Mouse (Mus musculus) hindbrain, embryonic 11.5 days (tissue): ENCODE measurements at regions not wholly inside any gene's neighbourhood (a gene's known extent, or its start where the extent isn't known, plus 50 kb on each side); places are given as distances from the start of the nearest gene placed in this dataset.

Source experiments
- ATAC-seq: fragments of 200-750 bp; cut with Nextera tagmentation; 2 replicates; pipeline ENCODE4 v1.8.0; 2017; ENCODE audit warnings: mild to moderate bottlenecking, moderate TSS enrichment, moderate library complexity; ENCODE audit not compliant: low FRiP score
- DNase-seq: peaks from one replicate; pipeline ENCODE4 v3.0.0-alpha.2; 2015; ENCODE audit warnings: low spot score
- H3K27ac ChIP-seq: fragments of 300-500 bp; sonication (generic); 2 replicates; pipeline ENCODE4 v1.5.1; 2014; ENCODE audit warnings: mild to moderate bottlenecking, low read depth, low read length
- H3K27me3 ChIP-seq: fragments of 300-500 bp; sonication (generic); 2 replicates; pipeline ENCODE4 v1.6.1; 2014; ENCODE audit warnings: mild to moderate bottlenecking, low read length, moderate library complexity, mixed read lengths; ENCODE audit not compliant: control insufficient read depth, insufficient read depth
- H3K36me3 ChIP-seq: fragments of 300-500 bp; sonication (generic); 2 replicates; pipeline ENCODE4 v1.6.1; 2014; ENCODE audit warnings: mild to moderate bottlenecking, low read length, moderate library complexity, mixed read lengths; ENCODE audit not compliant: control insufficient read depth, insufficient read depth
- H3K4me1 ChIP-seq: fragments of 300-500 bp; sonication (generic); replicated peaks from 2 replicates; pipeline ENCODE4 v1.6.1; 2014; ENCODE audit warnings: low read length, mixed read lengths; ENCODE audit not compliant: control insufficient read depth, insufficient read depth
- H3K4me2 ChIP-seq: fragments of 300-500 bp; sonication (generic); replicated peaks from 2 replicates; pipeline ENCODE4 v1.6.1; 2014; ENCODE audit warnings: mild to moderate bottlenecking, low read depth, low read length
- H3K4me3 ChIP-seq: fragments of 300-500 bp; sonication (generic); 2 replicates; pipeline ENCODE4 v1.5.1; 2014; ENCODE audit warnings: low read depth, low read length
- H3K9ac ChIP-seq: fragments of 300-500 bp; sonication (generic); 2 replicates; pipeline ENCODE4 v1.6.1; 2014; ENCODE audit warnings: low read depth, low read length
- H3K9me3 ChIP-seq: fragments of 300-500 bp; sonication (generic); 2 replicates; pipeline ENCODE4 v1.6.1; 2016; ENCODE audit warnings: low read length; ENCODE audit not compliant: control insufficient read depth
- WGBS: fragments of 180-500 bp; shearing (Covaris S2); extraction: QIAGEN DNeasy Blood & Tissue Kit; methylation state at CpG from one replicate; pipeline ENCODE4 v1.1.7; 2014; 5-methylcytosine and 5-hydroxymethylcytosine counted together

DNA sequence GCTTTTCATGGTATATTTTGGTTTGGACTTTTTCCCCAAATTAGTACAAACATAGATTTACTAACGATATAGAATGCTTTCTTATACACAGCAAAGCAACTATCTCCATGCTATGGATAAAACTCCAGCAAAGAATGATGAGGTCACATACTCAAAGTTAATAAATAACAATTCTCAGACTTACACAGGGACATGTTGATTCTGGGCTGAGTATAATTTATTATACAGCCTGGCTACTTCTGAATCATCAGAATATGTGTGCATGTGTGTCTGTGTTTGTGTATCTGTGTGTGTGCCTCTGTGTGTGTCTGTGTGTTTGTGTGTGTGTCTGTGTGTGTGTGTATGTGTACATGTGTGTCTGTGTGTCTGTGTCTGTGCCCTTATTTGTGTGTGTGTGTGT lies 314.1 kb upstream of the N6amt1 start:
- Histone ChIP-seq H3K27me3 (no peaks in the 10 kb centered on the region), H3K4me3 (no peak overlapping the region), H3K4me2 (no peak overlapping the region), H3K36me3 (no peaks in the 10 kb centered on the region), H3K9ac (no peak overlapping the region), H3K27ac (no peak overlapping the region), H3K9me3 (no peaks in the 10 kb centered on the region), H3K4me1 (no peaks in the 10 kb centered on the region)
- no peak for ATAC-seq
- DNase-seq = no peak
- 89% methylated on average over 1 of the region's 1 CpGs for WGBS

DNA sequence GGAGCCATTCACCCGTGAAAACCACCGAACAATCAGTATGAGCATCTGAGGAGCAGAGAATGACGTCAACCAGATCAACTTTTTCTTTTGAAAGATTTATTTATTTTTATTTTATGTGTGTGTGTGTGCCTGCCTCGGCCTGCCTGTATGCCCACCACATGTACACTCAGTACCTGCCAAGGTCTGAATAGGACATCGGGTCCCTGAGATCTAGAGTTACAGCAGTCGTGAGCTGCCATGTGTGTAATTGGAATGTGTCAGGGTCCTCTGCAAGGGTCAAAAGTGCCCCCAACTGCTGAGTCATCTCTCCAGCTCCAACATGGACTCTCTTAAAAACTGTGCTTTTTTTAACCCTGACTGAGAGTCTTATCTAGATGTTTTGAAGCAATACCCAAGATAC lies 316.9 kb upstream of the N6amt1 start:
- Histone ChIP-seq H3K27me3 (no peaks in the 10 kb centered on the region), H3K4me3 (no peak overlapping the region), H3K4me2 (no peak overlapping the region), H3K36me3 (no peaks in the 10 kb centered on the region), H3K27ac (no peak overlapping the region), H3K9ac (no peak overlapping the region), H3K4me1 (no peaks in the 10 kb centered on the region), H3K9me3 (no peaks in the 10 kb centered on the region)
- WGBS = 79% methylated on average over 6 of the region's 6 CpGs
- no peak for DNase-seq
- no peak for ATAC-seq

DNA sequence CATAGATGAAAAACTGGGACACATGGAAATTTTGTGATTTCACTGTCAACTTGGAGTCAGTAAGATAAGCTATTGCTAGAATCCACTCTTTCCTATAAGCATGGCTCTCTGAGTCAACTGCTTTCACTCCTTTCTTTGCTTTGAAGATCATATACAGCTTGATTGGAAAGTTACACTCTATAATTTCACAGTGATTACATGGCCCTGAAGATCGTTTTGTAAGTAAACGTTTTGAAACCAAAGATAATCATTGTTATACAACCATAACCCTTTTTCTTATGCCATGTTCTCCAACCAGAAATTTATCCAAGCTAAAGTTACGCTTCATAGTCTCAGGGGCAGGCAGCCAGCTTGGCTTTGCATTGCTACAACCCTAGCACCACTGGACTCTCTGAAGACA lies 322.1 kb upstream of the N6amt1 start:
- Histone ChIP-seq H3K4me3 (no peak overlapping the region), H3K9me3 (no peaks in the 10 kb centered on the region), H3K27me3 (no peaks in the 10 kb centered on the region), H3K9ac (no peak overlapping the region), H3K36me3 (no peaks in the 10 kb centered on the region), H3K4me1 (no peaks in the 10 kb centered on the region), H3K27ac (no peak overlapping the region), H3K4me2 (no peak overlapping the region)
- WGBS = 79% methylated on average over 3 of the region's 3 CpGs
- no peak for DNase-seq
- ATAC-seq = no peak

DNA sequence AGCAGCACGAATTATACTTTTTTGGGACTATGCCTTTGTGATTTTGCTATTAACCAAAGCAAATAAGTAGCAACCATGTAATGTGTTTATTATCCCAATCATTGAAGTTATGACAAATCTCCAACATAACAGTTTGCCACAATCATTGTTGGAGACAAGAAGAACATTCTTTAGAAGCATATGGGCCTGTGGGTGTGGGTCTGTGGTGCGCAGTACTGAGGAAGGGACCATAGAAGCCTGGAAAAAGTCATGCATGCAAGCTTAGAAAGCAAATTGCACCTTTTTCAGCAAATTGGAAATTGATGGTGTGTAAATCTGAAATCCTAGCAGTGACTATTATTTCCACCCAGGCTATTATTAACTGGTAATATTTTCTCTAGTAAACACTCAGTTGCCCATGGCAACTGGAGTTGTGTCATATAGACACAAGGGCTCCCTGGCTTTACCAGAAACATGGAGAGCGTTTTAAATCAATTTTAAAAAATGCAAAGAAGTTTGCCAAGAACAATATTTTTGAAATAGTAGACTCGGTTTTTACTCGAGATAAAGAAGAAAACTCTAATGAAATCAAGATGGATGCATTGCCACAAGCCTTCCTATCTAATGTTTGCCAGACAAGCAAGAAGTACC lies 325.4 kb upstream of the N6amt1 start:
- H3K4me3 ChIP-seq = no peak overlapping the region
- no peak overlapping the region for H3K9ac ChIP-seq
- no peaks in the 10 kb centered on the region for H3K36me3 ChIP-seq
- H3K9me3 ChIP-seq = no peaks in the 10 kb centered on the region
- no peaks in the 10 kb centered on the region for H3K4me1 ChIP-seq
- 89% methylated on average over 5 of the region's 5 CpGs for WGBS
- H3K4me2 ChIP-seq = no peak overlapping the region
- ATAC-seq = no peak
- H3K27ac ChIP-seq = no peak overlapping the region
- DNase-seq = no peak
- H3K27me3 ChIP-seq = no peaks in the 10 kb centered on the region

DNA sequence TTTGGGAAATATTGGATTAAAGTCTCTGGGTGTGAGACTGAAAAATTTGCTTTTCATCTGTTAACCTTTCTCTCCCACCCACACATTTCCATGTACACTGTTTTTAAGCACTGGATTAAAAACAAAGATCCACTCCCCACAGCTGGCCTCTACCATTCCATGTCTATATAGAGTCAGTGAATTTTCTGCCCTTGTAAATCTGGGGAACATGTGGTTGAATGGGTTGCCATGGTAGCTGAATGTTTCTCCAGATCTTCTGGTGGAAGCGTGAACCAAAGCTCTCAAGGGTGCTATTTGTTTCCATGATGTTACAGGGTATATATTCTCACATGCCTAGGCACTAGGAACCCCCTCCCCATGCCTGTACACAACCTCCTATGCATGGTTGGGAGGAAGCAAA lies 326.4 kb upstream of the N6amt1 start:
- Histone ChIP-seq H3K9ac (no peak overlapping the region), H3K27me3 (no peaks in the 10 kb centered on the region)
- 85% methylated on average over 1 of the region's 1 CpGs for WGBS

DNA sequence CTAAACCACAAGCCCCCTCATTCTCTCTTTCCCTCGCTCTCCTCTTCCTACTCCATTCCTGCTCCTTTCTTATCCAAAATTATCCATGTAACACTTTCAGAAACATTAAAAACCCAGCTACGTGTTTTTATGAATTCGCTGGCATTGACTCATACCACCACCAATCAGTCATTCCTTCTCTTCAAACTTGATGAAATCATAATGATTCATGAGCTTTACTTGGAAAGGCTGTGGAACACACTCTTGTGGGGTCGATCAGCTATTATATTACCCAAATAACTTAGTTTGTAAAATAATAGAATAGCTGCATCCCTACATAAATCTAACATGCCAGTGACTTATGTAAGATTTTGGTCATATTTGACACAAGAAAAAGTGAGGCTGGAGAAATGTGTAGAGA lies 331.9 kb upstream of the N6amt1 start:
- Histone ChIP-seq H3K4me3 (no peak overlapping the region), H3K27me3 (no peaks in the 10 kb centered on the region), H3K4me2 (no peak overlapping the region), H3K27ac (no peak overlapping the region), H3K4me1 (no peaks in the 10 kb centered on the region), H3K9me3 (no peaks in the 10 kb centered on the region), H3K9ac (no peak overlapping the region), H3K36me3 (no peaks in the 10 kb centered on the region)
- WGBS = 88% methylated on average over 4 of the region's 4 CpGs
- DNase-seq (no peak), ATAC-seq (no peak)

More for the DNA sequence above, 326.4 kb upstream of the N6amt1 start:
- ATAC-seq (no peak), DNase-seq (no peak)
- Histone ChIP-seq H3K4me2 (no peak overlapping the region), H3K9me3 (no peaks in the 10 kb centered on the region), H3K4me1 (no peaks in the 10 kb centered on the region), H3K4me3 (no peak overlapping the region), H3K27ac (no peak overlapping the region), H3K36me3 (no peaks in the 10 kb centered on the region)

DNA sequence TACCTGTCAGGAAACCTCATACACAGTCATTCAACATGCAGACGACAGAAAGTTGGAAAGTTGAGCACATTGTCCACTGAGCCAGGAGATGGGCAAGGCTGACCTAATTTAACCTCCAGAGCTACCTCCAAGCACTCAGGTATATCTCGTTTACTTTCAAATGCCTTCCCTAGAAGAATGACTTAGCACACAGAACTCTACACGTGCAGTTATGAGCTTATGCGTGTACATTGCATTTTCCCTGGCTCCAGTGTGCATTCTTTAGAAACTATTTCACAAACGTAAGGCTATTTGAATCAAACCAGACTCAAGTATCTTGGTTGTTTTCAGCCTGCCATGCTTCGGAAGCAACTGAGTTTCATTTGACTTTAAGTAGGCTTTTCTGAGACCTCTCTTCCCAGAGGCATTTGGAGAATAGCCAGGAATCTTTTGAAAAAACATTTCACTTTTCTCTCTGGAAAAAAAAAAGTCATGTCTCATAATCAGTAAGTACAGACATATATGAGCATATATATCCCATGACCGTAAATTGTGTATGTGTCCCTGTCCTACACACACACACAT lies 336.8 kb upstream of the N6amt1 start:
- H3K9ac ChIP-seq = no peak overlapping the region
- no peak overlapping the region for H3K4me3 ChIP-seq
- no peaks in the 10 kb centered on the region for H3K27me3 ChIP-seq
- H3K27ac ChIP-seq = no peak overlapping the region
- H3K4me2 ChIP-seq = no peak overlapping the region
- H3K36me3 ChIP-seq = no peaks in the 10 kb centered on the region
- 92% methylated on average over 7 of the region's 7 CpGs for WGBS
- H3K9me3 ChIP-seq = no peaks in the 10 kb centered on the region
- H3K4me1 ChIP-seq = no peaks in the 10 kb centered on the region
- no peak for DNase-seq
- ATAC-seq = no peak

DNA sequence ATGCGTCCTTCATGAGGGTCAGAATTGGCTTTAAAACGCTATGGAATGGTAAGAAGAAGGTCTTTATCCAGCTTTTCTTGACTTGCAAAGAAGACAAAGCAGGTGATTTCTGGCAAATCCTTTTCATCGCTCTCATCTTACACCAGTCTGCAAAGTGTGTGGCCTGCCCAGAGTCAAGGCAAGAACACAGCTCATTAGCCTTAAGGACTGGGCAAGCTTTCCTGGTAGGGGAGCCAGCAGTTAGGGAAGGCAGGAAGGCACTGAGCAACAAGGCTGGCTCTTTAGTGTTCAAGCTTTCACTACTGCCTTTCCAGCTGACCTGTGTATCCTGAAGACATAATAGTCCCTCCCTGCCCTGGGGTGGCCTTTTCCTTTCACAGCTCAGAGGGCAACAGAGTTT lies 352.4 kb upstream of the N6amt1 start:
- Histone ChIP-seq H3K4me1 (no peaks in the 10 kb centered on the region), H3K27me3 (no peaks in the 10 kb centered on the region), H3K9me3 (no peaks in the 10 kb centered on the region), H3K9ac (no peak overlapping the region), H3K36me3 (no peaks in the 10 kb centered on the region), H3K27ac (no peak overlapping the region), H3K4me2 (no peak overlapping the region), H3K4me3 (no peak overlapping the region)
- WGBS = 80% methylated on average over 3 of the region's 3 CpGs
- ATAC-seq = no peak
- no peak for DNase-seq

DNA sequence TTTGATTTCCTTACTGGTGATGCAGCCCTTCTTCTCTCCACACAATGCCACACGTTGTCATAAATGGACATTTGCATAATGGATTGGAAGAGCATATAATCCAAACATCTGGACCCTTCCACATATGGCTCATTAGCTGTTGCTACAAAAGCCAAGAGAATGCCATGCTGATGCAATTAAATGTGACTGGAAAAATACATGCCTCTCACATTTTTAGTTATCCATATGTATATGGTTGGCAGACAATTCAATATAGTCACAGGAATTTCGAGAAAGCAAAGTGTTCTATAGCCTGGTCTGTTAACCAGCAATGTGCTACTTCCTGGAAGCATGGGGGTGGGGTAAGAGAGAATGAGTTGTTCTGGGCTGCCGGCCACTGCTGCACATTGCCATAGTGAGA lies 352.9 kb upstream of the N6amt1 start:
- H3K27ac ChIP-seq = no peak overlapping the region
- no peaks in the 10 kb centered on the region for H3K27me3 ChIP-seq
- no peaks in the 10 kb centered on the region for H3K9me3 ChIP-seq
- no peak overlapping the region for H3K4me3 ChIP-seq
- H3K36me3 ChIP-seq = no peaks in the 10 kb centered on the region
- DNase-seq (peak; percentile 1), ATAC-seq (peak; percentile 52; the same call in 1 of the 2 replicates)
- H3K4me1 ChIP-seq = no peaks in the 10 kb centered on the region
- H3K4me2 ChIP-seq = no peak overlapping the region
- H3K9ac ChIP-seq = no peak overlapping the region
- WGBS = 60% methylated on average over 3 of the region's 3 CpGs
